Mouse (Mus musculus) CH12.LX (cell line): ENCODE results near the gene Klc1. TPM values are rescaled to one million over a fixed set of nuclear protein-coding genes. Genes with fewer than 3 reads are reported as not detected.

Experiments used
- DNase-seq: peaks from one replicate; pipeline ENCODE4 v3.0.0-alpha.2; 2013; ENCODE audit errors: extremely low read depth
- H3K27ac ChIP-seq: 2 replicates; pipeline ENCODE4 v1.5.1; 2012; ENCODE audit warnings: low read depth, mild to moderate bottlenecking, control low read depth, moderate library complexity; ENCODE audit not compliant: insufficient read depth
- H3K27me3 ChIP-seq: replicated peaks from 2 replicates; pipeline ENCODE3; 2012; ENCODE audit warnings: inconsistent platforms
- H3K36me3 ChIP-seq, 2 experiments: replicated peaks in 1 of 2; 2 replicates each; pipeline versions ENCODE3 to v1.6.1; 2012; ENCODE audit warnings: inconsistent platforms in 1 of 2, low read length in 1 of 2, mild to moderate bottlenecking in 1 of 2, mixed read lengths in 1 of 2, moderate library complexity in 1 of 2; ENCODE audit not compliant: control insufficient read depth in 1 of 2, insufficient read depth in 1 of 2
- H3K4me1 ChIP-seq, 2 experiments: 2 replicates each; pipeline ENCODE4 v1.6.1; 2012; ENCODE audit warnings: inconsistent platforms in 1 of 2, moderate library complexity in 1 of 2; ENCODE audit not compliant: insufficient read depth in 2 of 2, control insufficient read depth in 1 of 2
- H3K4me2 ChIP-seq: 2 replicates; pipeline ENCODE4 v1.6.1; 2012; ENCODE audit warnings: low read depth, mild to moderate bottlenecking, control low read depth; ENCODE audit not compliant: poor library complexity, insufficient read depth, severe bottlenecking
- H3K4me3 ChIP-seq, 3 experiments: fragments of 150-350 bp in 1 of 3; sonication (generic) in 1 of 3; replicated peaks in 1 of 3; 2 replicates each; pipeline versions ENCODE3 to v1.5.1; 2011 to 2012; ENCODE audit warnings: low read depth in 2 of 3, low read length in 2 of 3, mild to moderate bottlenecking in 2 of 3, moderate library complexity in 2 of 3, control low read depth in 1 of 3, improper control_type of control experiment in 1 of 3, inconsistent platforms in 1 of 3, mixed read lengths in 1 of 3; ENCODE audit not compliant: poor library complexity in 1 of 3
- H3K79me2 ChIP-seq: replicated peaks from 2 replicates; pipeline ENCODE4 v1.6.1; 2012; ENCODE audit warnings: mild to moderate bottlenecking, moderate library complexity; ENCODE audit not compliant: control insufficient read depth, poor library complexity, insufficient read depth, severe bottlenecking; ENCODE audit errors: extremely low read depth
- H3K9ac ChIP-seq: 2 replicates; pipeline ENCODE4 v1.6.1; 2012; ENCODE audit warnings: low read depth, mild to moderate bottlenecking, control low read depth, moderate library complexity; ENCODE audit not compliant: insufficient read depth
- H3K9me3 ChIP-seq: replicated peaks from 2 replicates; pipeline ENCODE3; 2012; ENCODE audit warnings: low read length, inconsistent platforms, mixed read lengths
- BHLHE40 ChIP-seq: IDR thresholded peaks from 2 replicates; pipeline ENCODE4 v1.6.1; 2011; ENCODE audit warnings: mild to moderate bottlenecking, low read depth, low read length, improper control_type of control experiment
- CHD2 ChIP-seq: IDR thresholded peaks from 2 replicates; pipeline ENCODE4 v1.6.1; 2011; ENCODE audit warnings: low read length, improper control_type of control experiment
- CTCF ChIP-seq, 2 experiments: IDR thresholded peaks in 1 of 2; conservative IDR thresholded peaks in 1 of 2; 2 replicates each; pipeline ENCODE4 v1.5.1; 2011 to 2012; ENCODE audit warnings: low read depth in 2 of 2, low read length in 2 of 2, improper control_type of control experiment in 1 of 2, inconsistent platforms in 1 of 2, mild to moderate bottlenecking in 1 of 2, moderate library complexity in 1 of 2
- ELF1 ChIP-seq: IDR thresholded peaks from 2 replicates; pipeline ENCODE4 v1.6.1; 2014; ENCODE audit warnings: low read depth, mild to moderate bottlenecking, inconsistent platforms, low read length, improper control_type of control experiment
- EP300 ChIP-seq: IDR thresholded peaks from 2 replicates; pipeline ENCODE4 v1.6.1; 2011; ENCODE audit warnings: low read length, improper control_type of control experiment
- ETS1 ChIP-seq: conservative IDR thresholded peaks from 2 replicates; pipeline ENCODE4 v1.6.1; 2012; ENCODE audit warnings: low read depth, mild to moderate bottlenecking, inconsistent platforms, low read length, improper control_type of control experiment, moderate library complexity
- GABPA ChIP-seq: IDR thresholded peaks from 2 replicates; pipeline ENCODE4 v1.6.1; 2012; ENCODE audit warnings: low read depth, low read length, improper control_type of control experiment, inconsistent platforms; ENCODE audit not compliant: insufficient replicate concordance
- JUN ChIP-seq: IDR thresholded peaks from 2 replicates; pipeline ENCODE4 v1.6.1; 2011; ENCODE audit warnings: low read depth, mild to moderate bottlenecking, low read length, improper control_type of control experiment, moderate library complexity; ENCODE audit not compliant: insufficient read depth
- JUND ChIP-seq: conservative IDR thresholded peaks from 2 replicates; pipeline ENCODE4 v1.6.1; 2011; ENCODE audit warnings: low read depth, low read length, improper control_type of control experiment
- KAT2A ChIP-seq: IDR thresholded peaks from 2 replicates; pipeline ENCODE4 v1.6.1; 2012; ENCODE audit warnings: low read length, improper control_type of control experiment, inconsistent platforms; ENCODE audit not compliant: insufficient replicate concordance
- MAX ChIP-seq: IDR thresholded peaks from 2 replicates; pipeline ENCODE4 v1.6.1; 2011; ENCODE audit warnings: low read length, improper control_type of control experiment
- MAZ ChIP-seq: IDR thresholded peaks from 2 replicates; pipeline ENCODE4 v1.6.1; 2012; ENCODE audit warnings: low read depth, mild to moderate bottlenecking, inconsistent platforms, low read length, improper control_type of control experiment, moderate library complexity
- MYC ChIP-seq: IDR thresholded peaks from 2 replicates; pipeline ENCODE4 v1.6.1; 2011; ENCODE audit warnings: low read depth, mild to moderate bottlenecking, improper control_type of control experiment, low read length
- NRF1 ChIP-seq: IDR thresholded peaks from 2 replicates; pipeline ENCODE4 v1.6.1; 2014; ENCODE audit warnings: low read depth, mild to moderate bottlenecking, inconsistent platforms, low read length, improper control_type of control experiment, moderate library complexity
- POLR2AphosphoS2 ChIP-seq: IDR thresholded peaks from 2 replicates; pipeline ENCODE4 v1.6.1; 2011; ENCODE audit warnings: low read depth, low read length, improper control_type of control experiment
- RAD21 ChIP-seq: IDR thresholded peaks from 2 replicates; pipeline ENCODE4 v1.6.1; 2011; ENCODE audit warnings: low read depth, mild to moderate bottlenecking, low read length, improper control_type of control experiment, moderate library complexity
- RCOR1 ChIP-seq: conservative IDR thresholded peaks from 2 replicates; pipeline ENCODE4 v1.6.1; 2012; ENCODE audit warnings: low read depth, mild to moderate bottlenecking, inconsistent platforms, low read length, improper control_type of control experiment
- SIN3A ChIP-seq: IDR thresholded peaks from 2 replicates; pipeline ENCODE4 v1.6.1; 2012; ENCODE audit warnings: low read length, improper control_type of control experiment, inconsistent platforms
- SMC3 ChIP-seq: IDR thresholded peaks from 2 replicates; pipeline ENCODE4 v1.6.1; 2011; ENCODE audit warnings: low read depth, low read length, improper control_type of control experiment
- TBP ChIP-seq: conservative IDR thresholded peaks from 2 replicates; pipeline ENCODE4 v1.6.1; 2011; ENCODE audit warnings: low read depth, low read length, improper control_type of control experiment
- TCF12 ChIP-seq: IDR thresholded peaks from 2 replicates; pipeline ENCODE4 v1.6.1; 2014; ENCODE audit warnings: low read depth, mild to moderate bottlenecking, inconsistent platforms, low read length, improper control_type of control experiment
- UBTF ChIP-seq: IDR thresholded peaks from 2 replicates; pipeline ENCODE4 v1.6.1; 2012; ENCODE audit warnings: low read depth, mild to moderate bottlenecking, inconsistent platforms, low read length, improper control_type of control experiment, moderate library complexity
- USF1 ChIP-seq: IDR thresholded peaks from 2 replicates; pipeline ENCODE4 v1.6.1; 2014; ENCODE audit warnings: low read depth, mild to moderate bottlenecking, inconsistent platforms, low read length, improper control_type of control experiment
- USF2 ChIP-seq: conservative IDR thresholded peaks from 2 replicates; pipeline ENCODE4 v1.6.1; 2011; ENCODE audit warnings: low read depth, low read length, improper control_type of control experiment
- ZC3H11A ChIP-seq: IDR thresholded peaks from 2 replicates; pipeline ENCODE4 v1.6.1; 2012; ENCODE audit warnings: low read depth, mild to moderate bottlenecking, inconsistent platforms, low read length, improper control_type of control experiment
- ZMIZ1 ChIP-seq: IDR thresholded peaks from 2 replicates; pipeline ENCODE4 v1.6.1; 2012; ENCODE audit warnings: low read depth, mild to moderate bottlenecking, inconsistent platforms, low read length, improper control_type of control experiment
- ZNF384 ChIP-seq: IDR thresholded peaks from 2 replicates; pipeline ENCODE4 v1.6.1; 2012; ENCODE audit warnings: low read depth, low read length, improper control_type of control experiment, inconsistent platforms
- dilution Hi-C: fragments of 300-500 bp; cut with MboI; formaldehyde crosslinking; loops from 2 replicates; pipeline ENCODE4 v1.14.3; 2020; ENCODE audit warnings: low sequenced_read_pairs; ENCODE audit not compliant: extremely low pct_unique_long_range_greater_than_20kb, extremely low pct_ligation_motif_present
- in situ Hi-C: fragments of 300-500 bp; cut with MboI; formaldehyde crosslinking; loops from 3 replicates; pipeline ENCODE4 v1.14.3; 2019; ENCODE audit warnings: low sequenced_read_pairs, low pct_ligation_motif_present, low pct_unique_long_range_greater_than_20kb, mixed read lengths
- polyA plus RNA-seq: library from polyadenylated mRNA; unstranded; fragments of >175 nt; gene quantifications from 2 replicates; pipeline ENCODE4 v1.2.1, GENCODE M21; 2012; ENCODE audit warnings: low read depth; ENCODE audit not compliant: insufficient read length
- total RNA-seq, 2 experiments: library from RNA; depleted of rRNA; stranded (reverse); fragments of 300-350 nt in 1 of 2; fragments of >200 nt in 1 of 2; gene quantifications; 2 replicates each; pipeline ENCODE4 v1.2.3; 2012 to 2014

Gene Klc1
- total and polyA plus RNA-seq, 3 experiments = 45.6 to 77.0 (median 55.1) TPM

DNA sequence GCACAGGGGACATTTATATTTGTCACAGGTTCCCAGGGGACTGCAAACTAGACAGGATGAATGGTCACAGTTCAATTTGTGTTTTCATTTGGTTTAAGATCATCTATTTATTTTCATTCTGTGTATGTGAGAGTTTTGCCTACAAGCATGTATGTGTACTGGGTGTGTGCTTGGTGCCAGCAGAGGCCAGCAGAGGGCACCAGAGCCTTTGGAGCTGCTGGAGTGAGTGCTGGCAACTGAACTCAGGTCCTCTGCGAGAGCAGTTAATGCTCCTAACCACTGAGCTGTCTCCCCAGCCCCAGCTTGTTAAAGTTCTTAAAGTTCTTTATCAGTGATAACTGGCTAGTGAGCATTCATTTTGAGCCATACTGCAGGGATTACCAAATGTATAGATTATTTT lies 20.9 kb downstream of the Klc1 start:
- dilution Hi-C loops = no loop called here
- DNase-seq = no peak
- in situ Hi-C loops = no loop called here
- Histone ChIP-seq H3K27ac (no peak overlapping the region), H3K4me3 (no peak overlapping the region), H3K4me1 (peaks cover 0 to 11% of the 10 kb centered on the region in 2 experiments; a peak in 1 of 4 replicates), H3K79me2 (no peaks in the 10 kb centered on the region), H3K9ac (no peak overlapping the region), H3K9me3 (peaks cover 10% of the 10 kb centered on the region), H3K4me2 (no peak overlapping the region), H3K36me3 (peaks cover 81 to 95% of the 10 kb centered on the region in 2 experiments), H3K27me3 (no peaks in the 10 kb centered on the region)
- TF ChIP-seq CTCF (conservative IDR thresholded peaks at IDR 0.05 in 1 of 2, IDR thresholded peaks at IDR 0.05 in 1 of 2; ENCODE audit: low read depth in 2 of 2, low read length in 2 of 2) (peak in 1 of 2 experiments; percentile 40; a peak in 2 of 4 replicates), RCOR1 (no peak), JUN (no peak), TBP (no peak), RAD21 (peak; percentile 33), USF1 (no peak), NRF1 (no peak), MYC (no peak), ELF1 (no peak), TCF12 (no peak), ETS1 (no peak), BHLHE40 (no peak), POLR2AphosphoS2 (no peak), MAX (no peak), KAT2A (no peak), ZC3H11A (no peak), MAZ (no peak), SIN3A (no peak), CHD2 (no peak), JUND (no peak), USF2 (no peak), SMC3 (peak; percentile 23), EP300 (no peak), GABPA (no peak)

DNA sequence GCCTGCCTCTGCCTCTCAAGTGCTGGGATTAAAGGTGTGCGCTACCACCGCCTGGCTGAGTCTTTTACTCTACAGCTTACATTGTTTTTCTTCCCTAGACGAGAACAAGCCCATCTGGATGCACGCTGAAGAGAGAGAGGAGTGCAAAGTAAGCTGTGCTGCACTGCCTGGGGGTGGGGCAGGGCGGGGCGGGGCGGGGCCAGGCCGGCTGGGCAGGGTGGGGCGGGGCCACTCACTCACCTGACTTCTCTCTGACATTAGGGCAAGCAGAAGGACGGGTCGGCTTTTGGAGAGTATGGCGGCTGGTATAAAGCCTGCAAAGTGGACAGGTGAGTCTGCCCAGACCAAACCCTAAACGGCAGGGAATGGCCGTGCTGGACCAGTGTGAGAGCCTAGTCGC lies 26.5 kb downstream of the Klc1 start:
- dilution Hi-C loops (no loop called here), in situ Hi-C loops (no loop called here)

More for the DNA sequence above, 26.5 kb downstream of the Klc1 start:
- Histone ChIP-seq H3K4me3 (no peak overlapping the region), H3K27me3 (no peaks in the 10 kb centered on the region), H3K4me2 (no peak overlapping the region), H3K27ac (no peak overlapping the region), H3K36me3 (peaks cover 80 to 94% of the 10 kb centered on the region in 2 experiments), H3K79me2 (no peaks in the 10 kb centered on the region), H3K4me1 (peaks cover 0 to 10% of the 10 kb centered on the region in 2 experiments; a peak in 1 of 4 replicates), H3K9ac (no peak overlapping the region), H3K9me3 (no peaks in the 10 kb centered on the region)
- no peak for TF ChIP-seq CHD2
- no peak for TF ChIP-seq JUND
- no peak for TF ChIP-seq UBTF
- no peak for TF ChIP-seq MAZ
- TF ChIP-seq USF2 = no peak
- TF ChIP-seq EP300 = no peak
- no peak for TF ChIP-seq CTCF (conservative IDR thresholded peaks at IDR 0.05 in 1 of 2, IDR thresholded peaks at IDR 0.05 in 1 of 2; ENCODE audit: low read depth in 2 of 2, low read length in 2 of 2)
- TF ChIP-seq ZNF384 = no peak
- no peak for TF ChIP-seq ZMIZ1
- no peak for TF ChIP-seq ZC3H11A
- no peak for DNase-seq
